Mouse (Mus musculus) embryo, embryonic 10.5 days (tissue): ENCODE measurements around the gene Wrap53.
"Not testable (repeated sequence)": the region's sequence is repeated elsewhere in the genome, so short reads cannot be mapped to it uniquely, and the experiment has no call there.

Experiments
- DNase-seq: peaks from one replicate; pipeline ENCODE4 v3.0.0-alpha.2; 2015; ENCODE audit warnings: low spot score

Wrap53 gene

DNA sequence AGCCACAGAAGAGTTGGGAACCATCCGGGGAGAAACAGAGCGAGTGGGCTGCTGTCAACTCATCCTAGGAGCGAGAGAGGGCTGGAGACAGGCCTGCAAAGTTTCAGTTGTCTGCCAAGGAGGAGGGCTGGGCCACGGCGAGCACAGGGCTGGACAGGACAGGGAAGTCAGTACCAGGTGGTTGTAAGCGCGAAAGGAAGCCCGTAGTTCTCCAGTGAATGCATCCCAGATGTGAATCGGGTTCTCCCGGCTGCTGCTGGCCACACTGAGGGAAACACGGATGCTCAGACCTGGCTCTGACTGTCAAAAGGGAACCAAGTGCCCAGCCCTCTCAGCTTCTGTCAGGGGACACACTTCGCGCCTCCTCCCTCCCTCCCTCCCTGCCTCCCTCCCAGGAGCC, 16.7 kb downstream of the Wrap53 start:
- DNase-seq = no peak

DNA sequence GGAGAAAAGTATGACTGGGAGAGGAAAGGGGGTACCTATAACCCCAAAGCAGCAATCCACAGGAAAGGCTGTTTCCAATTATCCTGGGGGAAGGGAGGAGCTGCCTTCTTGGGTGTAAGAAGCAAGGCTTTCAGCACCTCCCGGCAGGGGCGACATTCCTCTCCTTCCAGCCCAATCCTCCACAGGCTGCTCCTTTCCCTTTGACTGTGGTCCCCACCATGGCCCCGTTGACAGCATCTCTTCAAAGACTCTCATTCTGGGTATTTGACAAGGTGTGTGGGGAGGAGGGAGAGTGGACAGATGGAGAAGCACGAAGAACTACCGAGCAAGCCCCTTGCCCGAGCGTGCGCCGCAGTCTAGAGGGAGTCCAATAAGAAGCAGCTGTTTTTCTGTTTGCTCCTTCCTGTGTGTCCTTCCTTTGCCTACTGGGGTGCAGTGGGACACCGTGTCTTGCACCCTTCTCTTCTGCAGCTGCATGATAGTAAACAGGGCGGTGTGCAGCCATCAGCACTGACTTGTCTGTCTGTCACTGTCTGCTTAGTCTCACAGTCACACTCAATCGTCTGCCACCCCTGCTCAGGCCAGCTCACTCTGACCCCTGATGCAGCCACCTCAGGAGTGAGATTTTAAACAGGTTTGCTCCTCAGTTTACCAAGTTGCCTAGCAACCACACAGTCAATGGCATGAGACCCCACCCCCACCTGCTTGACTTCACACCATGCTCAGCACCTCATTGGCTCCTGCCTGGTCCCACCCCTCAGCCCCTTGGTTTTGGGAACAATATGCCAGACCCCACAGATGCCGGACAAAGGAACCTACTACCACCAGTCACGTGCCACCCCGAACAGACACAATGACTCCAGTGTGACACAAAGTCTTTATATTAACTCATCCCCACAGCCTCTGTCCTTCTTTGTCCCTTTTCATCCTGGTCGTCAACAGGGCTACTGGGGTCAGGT, 18.9 kb downstream of the Wrap53 start:
- peak; percentile 89 for DNase-seq

DNA sequence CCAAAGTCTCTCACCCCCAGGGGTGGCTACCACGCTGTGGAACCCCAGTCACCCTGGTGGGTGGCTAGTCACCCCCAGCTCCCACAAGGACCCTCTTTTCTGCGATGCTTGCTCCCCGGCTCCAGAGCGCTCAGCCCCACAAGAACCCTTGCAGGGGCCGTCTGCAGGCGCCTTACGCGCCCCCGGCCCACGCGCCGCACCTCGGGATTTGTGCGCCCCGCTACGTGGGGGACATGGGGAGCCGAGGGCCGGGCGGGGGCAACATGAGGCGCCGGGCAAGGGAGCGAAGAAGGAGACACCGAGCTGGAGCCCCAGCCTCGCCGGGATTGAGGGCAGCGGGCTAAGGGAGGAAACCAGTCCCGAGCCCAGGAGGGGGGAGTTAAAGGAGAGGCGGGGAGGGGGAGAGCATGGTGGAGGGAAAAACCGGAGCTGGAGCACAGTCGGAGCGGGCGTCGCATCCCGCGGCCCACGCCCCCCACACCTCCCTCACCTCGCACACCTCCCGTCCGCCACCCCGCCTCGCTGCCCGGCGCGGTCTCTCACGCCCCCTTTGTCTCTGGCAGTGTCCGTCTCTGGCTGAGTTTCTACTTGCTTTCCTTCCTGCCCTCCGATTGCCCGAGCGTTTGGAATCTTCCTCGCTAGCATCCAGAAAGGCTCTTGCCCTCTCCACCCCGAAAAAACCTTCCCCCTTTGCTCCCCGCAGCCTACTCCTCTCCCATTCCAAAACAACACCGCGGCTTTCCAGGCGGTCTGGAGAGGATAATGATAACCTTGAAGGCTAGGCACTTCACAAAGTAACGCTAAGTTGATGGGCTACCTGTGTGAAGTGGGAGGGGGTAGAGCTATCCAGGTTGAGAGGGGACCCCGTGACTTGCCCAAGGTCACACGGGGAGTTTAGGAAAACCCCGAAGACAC, 19.9 kb downstream of the Wrap53 start, which contains the start of gene Efnb3:
Gene Efnb3 (minus strand): TSS at position 355 of the 915 bp plus-strand sequence.
- peak; percentile 90 for DNase-seq

- DNase-seq = peak; percentile 44
Observed at GRCm38 (mm10) chr11:69559183-69559582, 20.9 kb downstream of the Wrap53 start.

DNA sequence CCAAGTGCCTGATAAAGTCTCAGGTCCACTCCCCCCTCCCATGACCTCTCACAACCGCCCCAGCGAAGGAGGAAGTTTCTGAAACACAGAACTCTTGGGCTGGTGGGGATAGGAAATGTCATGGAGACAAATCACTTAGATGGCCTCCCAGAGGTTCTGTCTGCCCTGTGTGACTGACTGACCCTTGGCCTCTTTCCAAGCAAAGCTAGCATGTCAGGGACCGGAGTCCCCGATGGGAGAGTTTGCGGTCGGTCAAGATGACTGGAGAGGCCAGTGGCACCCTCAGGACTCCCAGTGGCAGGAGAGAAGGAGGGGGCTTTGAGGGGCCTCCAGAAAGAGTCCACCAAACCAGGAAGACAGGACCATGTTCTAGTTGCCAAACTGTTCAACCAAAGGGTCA, 21.3 kb downstream of the Wrap53 start:
- no peak for DNase-seq

- peak; percentile 67 for DNase-seq
Observed at GRCm38 (mm10) chr11:69557381-69557958, 22.6 kb downstream of the Wrap53 start.

- DNase-seq = no peak
Observed at GRCm38 (mm10) chr11:69554539-69555140, 25.4 kb downstream of the Wrap53 start.

DNA sequence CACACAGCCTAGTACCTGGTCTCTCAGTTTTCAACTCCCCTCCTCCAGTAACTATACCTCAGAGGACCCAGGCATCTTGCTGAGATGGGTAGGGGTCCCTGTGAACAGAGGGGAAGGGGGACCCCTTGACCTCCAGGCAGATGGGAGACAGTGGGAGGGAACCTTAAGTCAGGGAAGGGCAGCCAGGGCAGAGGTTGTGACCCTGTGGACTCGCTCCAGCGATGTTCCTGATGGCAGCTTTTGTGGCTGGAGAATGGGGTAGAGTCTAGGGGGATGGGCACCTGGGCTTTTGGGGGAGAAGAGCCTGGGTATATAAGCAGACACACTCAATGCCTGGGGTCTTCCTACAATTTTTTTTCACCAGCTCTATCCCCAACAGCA, 26.7 kb downstream of the Wrap53 start:
- peak; percentile 68 for DNase-seq

DNA sequence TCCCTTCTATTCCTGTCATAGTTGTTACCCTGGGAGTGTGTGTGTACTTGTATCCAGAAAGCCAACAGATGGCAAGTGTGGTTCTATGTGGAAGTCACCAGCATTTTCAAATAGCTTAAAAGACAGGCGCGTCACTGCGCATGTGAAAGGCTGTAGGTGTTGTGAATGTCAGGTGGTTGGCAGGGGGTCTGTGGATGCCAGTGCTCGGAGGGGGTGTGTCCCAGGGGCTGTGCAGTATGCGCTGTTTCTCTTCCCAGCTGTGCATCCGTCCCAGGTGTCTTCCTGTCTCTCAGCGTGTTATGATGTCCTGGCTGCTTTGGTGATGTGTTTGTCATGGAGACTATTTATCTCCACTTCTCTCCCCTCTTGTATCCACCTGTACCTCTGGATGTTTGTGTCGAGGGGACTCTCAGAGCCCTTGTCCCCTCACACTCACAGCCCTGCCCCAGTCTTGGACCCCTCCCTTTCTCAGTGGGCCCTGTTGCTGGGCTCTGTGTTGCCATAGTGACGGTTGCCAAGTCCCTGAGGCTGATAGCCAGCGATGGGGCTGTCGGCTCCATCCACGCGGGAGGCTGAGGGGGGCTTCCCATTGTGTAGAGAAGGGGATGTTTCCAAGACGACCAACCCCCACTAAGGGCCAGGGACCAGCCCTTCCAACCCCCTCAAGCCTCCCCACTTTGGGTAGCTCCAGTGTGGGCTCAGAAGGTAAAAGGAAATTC, 27.3 kb downstream of the Wrap53 start:
- peak; percentile 91 for DNase-seq

GRCm38 (mm10) chr11:69551310-69551709, 28.7 kb downstream of the Wrap53 start:
- no peak for DNase-seq

DNA sequence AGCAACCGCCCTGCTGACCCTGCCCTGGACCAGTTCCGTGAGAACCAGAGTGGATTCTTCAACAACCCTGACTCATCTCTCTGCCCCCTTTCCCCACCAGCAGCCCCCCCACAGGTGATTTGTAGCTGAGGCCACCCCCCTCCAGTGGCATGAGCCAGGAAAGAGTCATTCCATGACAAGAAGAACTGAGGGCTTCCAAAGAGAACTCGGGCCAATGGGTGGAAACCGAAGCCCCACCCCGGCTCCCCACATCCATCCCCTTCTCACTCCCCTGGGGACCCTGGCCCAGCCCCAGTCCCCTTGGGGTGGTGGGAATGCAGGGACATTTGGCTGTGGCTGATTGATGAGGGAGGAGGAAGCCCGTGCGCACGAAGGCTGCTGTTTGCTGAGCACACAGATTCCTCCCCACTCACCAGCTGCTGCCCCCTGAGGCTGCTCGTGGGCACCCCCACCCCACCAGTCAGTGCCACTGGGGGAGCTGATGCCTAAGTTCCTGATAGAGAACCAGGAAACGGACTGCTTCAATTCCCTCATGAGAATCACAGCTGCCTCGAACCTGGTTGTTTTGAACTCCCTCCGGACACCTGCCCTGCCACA, 30.9 kb downstream of the Wrap53 start, which contains the start of gene Dnah2:
Gene Dnah2 (minus strand): TSS at position 51 of the 597 bp plus-strand sequence.
- no peak for DNase-seq

DNA sequence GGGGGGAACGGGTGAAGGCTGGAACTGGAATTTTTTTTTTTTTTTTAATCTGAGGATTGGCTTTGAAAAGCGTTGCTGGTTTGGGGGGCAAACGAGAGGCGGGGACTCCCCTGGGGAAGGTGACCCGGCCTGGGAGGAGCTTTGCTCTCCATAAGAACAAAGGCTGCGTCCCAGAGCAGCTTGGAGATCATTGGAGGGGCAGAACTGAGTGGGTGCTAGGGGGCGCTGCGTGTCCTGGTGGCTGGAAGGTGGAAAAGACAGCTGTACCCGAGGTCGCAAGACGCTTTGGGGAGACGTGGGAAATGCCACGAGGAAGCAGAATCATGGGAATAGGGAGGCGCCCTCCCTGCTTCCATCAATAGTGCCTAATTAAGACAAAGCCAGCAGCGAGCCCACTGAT, 33.0 kb downstream of the Wrap53 start:
- peak; percentile 74 for DNase-seq

DNA sequence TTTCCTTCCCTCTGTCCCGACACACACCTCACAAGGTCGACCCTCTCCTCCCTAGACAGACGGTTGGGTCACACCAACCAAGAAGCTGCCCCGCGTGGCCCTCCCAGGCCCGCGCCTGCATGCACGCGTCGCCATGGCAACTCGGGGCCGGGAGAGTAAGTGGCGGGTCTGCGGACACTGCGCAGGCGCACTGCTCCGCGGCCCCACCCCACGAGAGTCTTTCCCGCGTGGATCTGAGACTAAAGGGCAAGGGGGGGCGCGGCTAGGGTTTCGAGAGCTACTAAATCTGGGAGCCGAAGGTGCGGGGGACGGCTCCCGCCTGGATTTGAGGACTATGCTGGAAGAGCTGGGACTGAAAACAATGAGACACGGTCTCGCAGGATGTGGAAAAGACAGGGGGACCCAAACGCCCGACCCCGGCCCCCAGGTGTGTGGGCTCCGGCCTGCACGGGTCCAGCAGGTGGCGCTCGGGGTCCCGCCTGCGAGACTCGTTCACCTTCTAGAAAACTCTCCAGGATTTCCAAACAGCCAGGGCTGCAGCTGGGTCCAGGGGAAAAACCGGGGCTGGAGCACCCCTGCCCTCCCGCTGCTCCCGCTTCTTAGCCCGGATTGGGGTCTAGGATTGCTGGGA, 33.5 kb downstream of the Wrap53 start:
- DNase-seq = peak; percentile 86

- DNase-seq = peak; percentile 60
Observed at GRCm38 (mm10) chr11:69545957-69546356, 34.1 kb downstream of the Wrap53 start.

- DNase-seq = peak; percentile 67
Observed at GRCm38 (mm10) chr11:69543598-69543997, 36.5 kb downstream of the Wrap53 start.

DNA sequence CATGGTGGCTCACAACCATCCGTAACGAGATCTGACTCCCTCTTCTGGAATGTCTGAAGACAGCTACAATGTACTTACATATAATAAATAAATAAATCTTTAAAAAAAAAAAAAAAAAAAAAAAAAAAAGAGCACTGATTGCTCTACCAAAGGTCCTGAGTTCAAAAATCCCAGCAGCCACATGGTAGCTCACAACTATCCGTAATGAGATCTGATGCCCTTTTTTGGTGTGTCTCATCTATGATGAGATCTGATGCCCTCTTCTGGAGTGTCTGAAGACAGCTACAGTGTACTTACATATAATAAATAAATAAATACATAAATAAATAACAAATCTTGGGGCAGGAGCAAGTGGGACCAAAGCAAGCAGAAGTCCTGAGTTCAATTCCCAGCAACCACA, 38.3 kb downstream of the Wrap53 start:
- not testable (repeated sequence) for DNase-seq

- DNase-seq = no peak
Observed at GRCm38 (mm10) chr11:69540700-69541099, 39.4 kb downstream of the Wrap53 start.

DNA sequence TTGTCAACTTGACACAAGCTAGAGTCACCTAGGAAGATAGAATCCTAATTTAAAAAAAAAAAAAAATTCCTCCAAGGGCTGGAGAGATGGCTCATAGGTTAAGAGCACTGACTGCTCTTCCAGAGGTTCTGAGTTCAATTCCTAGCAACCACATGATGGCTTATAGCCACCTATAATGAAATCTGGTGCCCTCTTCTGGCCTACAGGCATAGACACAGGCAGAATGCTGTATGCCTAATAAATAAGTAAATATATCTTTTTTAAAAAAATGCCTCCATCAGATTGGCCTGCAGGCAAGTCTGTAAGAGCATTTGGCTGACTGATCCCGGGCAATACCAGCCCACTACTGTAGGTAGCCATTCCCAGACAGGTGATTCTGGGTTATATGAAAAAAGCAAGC, 45.1 kb downstream of the Wrap53 start:
- no peak for DNase-seq

DNA sequence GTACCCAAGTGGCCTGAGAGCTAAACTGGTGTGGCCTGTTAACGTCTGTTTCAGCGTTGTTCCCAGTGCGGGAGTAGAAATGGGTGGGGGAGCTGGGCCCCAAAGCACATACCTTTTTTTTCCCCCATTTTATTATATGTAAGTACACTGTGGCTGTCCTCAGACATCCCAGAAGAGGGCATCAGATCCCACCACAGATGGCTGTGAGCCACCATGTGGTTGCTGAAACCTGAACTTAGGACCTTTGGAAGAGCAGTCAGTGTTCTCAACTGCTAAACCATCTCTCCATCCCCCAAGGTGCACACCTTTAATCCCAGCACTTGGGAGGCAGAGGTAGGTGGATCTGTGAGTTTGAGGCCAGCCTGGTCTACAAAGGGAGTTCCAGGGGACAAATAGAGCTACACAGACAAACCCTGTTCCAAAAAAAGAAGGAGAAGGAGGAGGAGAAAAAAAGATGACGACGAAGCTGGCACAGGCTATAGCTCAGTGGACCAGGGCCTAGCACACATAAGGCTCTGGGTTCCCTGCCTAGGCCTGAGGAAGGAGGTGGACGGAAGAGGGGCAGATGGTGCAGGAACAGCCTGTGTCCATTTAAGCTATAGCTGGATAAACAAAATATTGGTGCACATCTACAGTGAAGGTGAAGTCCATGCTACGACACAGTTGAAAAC, 47.4 kb downstream of the Wrap53 start:
- DNase-seq = no peak

GRCm38 (mm10) chr11:69530755-69531154, 49.3 kb downstream of the Wrap53 start:
- not testable (repeated sequence) for DNase-seq
